Mouse (Mus musculus) forebrain, embryonic 16.5 days (tissue): ENCODE results near the gene Nfxl1. TPM values are rescaled to one million over a fixed set of nuclear protein-coding genes. Genes with fewer than 3 reads are reported as not detected.
"Not testable (repeated sequence)": the region's sequence is repeated elsewhere in the genome, so short reads cannot be mapped to it uniquely, and the experiment has no call there.

Source experiments
- ATAC-seq: fragments of 200-750 bp; cut with Nextera tagmentation; 2 replicates; pipeline ENCODE4 v1.8.0; 2017; ENCODE audit warnings: mild to moderate bottlenecking, moderate library complexity
- H3K27ac ChIP-seq: fragments of 300-500 bp; sonication (generic); 2 replicates; pipeline ENCODE4 v1.5.1; 2014; ENCODE audit warnings: low read length, control low read depth
- H3K27me3 ChIP-seq: fragments of 300-500 bp; sonication (generic); replicated peaks from 2 replicates; pipeline ENCODE4 v1.6.1; 2014; ENCODE audit warnings: low read length; ENCODE audit not compliant: control insufficient read depth, insufficient read depth
- H3K36me3 ChIP-seq: fragments of 300-500 bp; sonication (generic); 2 replicates; pipeline ENCODE4 v1.6.1; 2014; ENCODE audit not compliant: control insufficient read depth, insufficient read depth
- H3K4me1 ChIP-seq: fragments of 300-500 bp; sonication (generic); replicated peaks from 2 replicates; pipeline ENCODE4 v1.6.1; 2014; ENCODE audit warnings: low read length; ENCODE audit not compliant: control insufficient read depth, insufficient read depth
- H3K4me2 ChIP-seq: fragments of 300-500 bp; sonication (generic); 2 replicates; pipeline ENCODE4 v1.6.1; 2014; ENCODE audit warnings: mild to moderate bottlenecking, low read length, control low read depth
- H3K4me3 ChIP-seq: fragments of 300-500 bp; sonication (generic); replicated peaks from 2 replicates; pipeline ENCODE4 v1.5.1; 2014; ENCODE audit warnings: mild to moderate bottlenecking, low read length, control low read depth
- H3K9ac ChIP-seq: fragments of 300-500 bp; sonication (generic); replicated peaks from 2 replicates; pipeline ENCODE4 v1.6.1; 2014; ENCODE audit warnings: low read depth, low read length, control low read depth
- H3K9me3 ChIP-seq: fragments of 300-500 bp; sonication (generic); 2 replicates; pipeline ENCODE4 v1.6.1; 2016; ENCODE audit warnings: low read length; ENCODE audit not compliant: control insufficient read depth
- WGBS: fragments of 180-500 bp; shearing (Covaris S2); extraction: QIAGEN DNeasy Blood & Tissue Kit; methylation state at CpG from one replicate; pipeline ENCODE4 v1.1.7; 2014; 5-methylcytosine and 5-hydroxymethylcytosine counted together
- polyA plus RNA-seq: library from polyadenylated mRNA; unstranded; fragments of >200 nt; fragmentation: Nextera tagmentation; extraction: Ambion mirVana; gene quantifications from 2 replicates; pipeline ENCODE4 v1.2.1, GENCODE M21; 2015

The Nfxl1 gene
- polyA plus RNA-seq = 14.5 and 15.4 TPM in 2 replicates

GRCm38 (mm10) chr5:72559544-72560049 lies at the start of gene Nfxl1:
Gene Nfxl1 (minus strand): TSS chr5:72559684.
- Histone ChIP-seq H3K27ac (peak within 1 kb of the TSS; percentile 58), H3K4me3 (peak within 1 kb of the TSS; percentile 62), H3K9me3 (no peaks in the 10 kb centered on the region), H3K4me2 (peak within 1 kb of the TSS; percentile 85), H3K9ac (peak within 1 kb of the TSS; percentile 88), H3K4me1 (peaks cover 8% of the 10 kb centered on the region), H3K27me3 (no peaks in the 10 kb centered on the region), H3K36me3 (peaks cover 3% of the 10 kb centered on the region; the same call in 1 of the 2 replicates)
- peak; percentile 97 for ATAC-seq
- WGBS = under 1% methylated on average over 41 of the region's 42 CpGs

- no peak for ATAC-seq
- Histone ChIP-seq H3K9ac (no peak overlapping the region), H3K9me3 (no peaks in the 10 kb centered on the region), H3K4me1 (no peaks in the 10 kb centered on the region), H3K4me3 (no peak overlapping the region), H3K36me3 (no peaks in the 10 kb centered on the region), H3K27ac (no peak overlapping the region), H3K4me2 (no peak overlapping the region), H3K27me3 (no peaks in the 10 kb centered on the region)
- WGBS = 89% methylated on average over 4 of the region's 4 CpGs
Measured at GRCm38 (mm10) chr5:72603138-72603537, 43.7 kb upstream of the Nfxl1 start.

GRCm38 (mm10) chr5:72601006-72601405 lies 41.5 kb upstream of the Nfxl1 start:
- no peak for ATAC-seq
- WGBS = 9% methylated on average over 5 of the region's 5 CpGs
- no peak overlapping the region for H3K27ac ChIP-seq
- H3K36me3 ChIP-seq = no peaks in the 10 kb centered on the region
- no peaks in the 10 kb centered on the region for H3K9me3 ChIP-seq
- no peak overlapping the region for H3K4me3 ChIP-seq
- no peaks in the 10 kb centered on the region for H3K27me3 ChIP-seq
- no peak overlapping the region for H3K9ac ChIP-seq
- H3K4me1 ChIP-seq = no peaks in the 10 kb centered on the region
- no peak overlapping the region for H3K4me2 ChIP-seq

GRCm38 (mm10) chr5:72587192-72587681 lies 27.8 kb upstream of the Nfxl1 start, which contains the start of gene Gm5868:
Gene Gm5868 (minus strand): TSS chr5:72587551.
- peak; percentile 82 for ATAC-seq
- Histone ChIP-seq H3K27me3 (no peaks in the 10 kb centered on the region), H3K9ac (peak within 1 kb of the TSS; percentile 52), H3K36me3 (no peaks in the 10 kb centered on the region), H3K4me3 (peak within 1 kb of the TSS; percentile 40), H3K4me2 (peak within 1 kb of the TSS; percentile 65), H3K27ac (no peak within 1 kb of the TSS), H3K4me1 (0 out of 2 replicates have a peak, but pooled peaks cover 5% of the 10 kb centered on the region), H3K9me3 (no peaks in the 10 kb centered on the region)
- WGBS = 2% methylated on average over 29 of the region's 38 CpGs

- H3K27me3 ChIP-seq, H3K4me1 ChIP-seq, H3K9me3 ChIP-seq, H3K27ac ChIP-seq, H3K9ac ChIP-seq, H3K36me3 ChIP-seq: not testable (repeated sequence)
- WGBS = 44% methylated on average over 25 of the region's 25 CpGs
- Histone ChIP-seq H3K4me2 (peak overlapping the region; percentile 65), H3K4me3 (peak overlapping the region; percentile 40)
- peak; percentile 52 for ATAC-seq
Measured at GRCm38 (mm10) chr5:72586667-72587191, 27.2 kb upstream of the Nfxl1 start.

GRCm38 (mm10) chr5:72586122-72586521 lies 26.6 kb upstream of the Nfxl1 start:
- not testable (repeated sequence) for H3K4me3 ChIP-seq, H3K4me2 ChIP-seq, H3K4me1 ChIP-seq, H3K9ac ChIP-seq, H3K9me3 ChIP-seq, H3K27ac ChIP-seq, ATAC-seq, H3K27me3 ChIP-seq, H3K36me3 ChIP-seq
- 47% methylated on average over 7 of the region's 7 CpGs for WGBS

- 7% methylated on average over 19 of the region's 21 CpGs for WGBS
- Histone ChIP-seq H3K4me2 (peak within 1 kb of the TSS; percentile 68), H3K4me3 (peak within 1 kb of the TSS; percentile 46), H3K9ac (peak within 1 kb of the TSS; percentile 57)
- not testable (repeated sequence) for H3K9me3 ChIP-seq, H3K27me3 ChIP-seq, H3K4me1 ChIP-seq, H3K27ac ChIP-seq, H3K36me3 ChIP-seq
- peak; percentile 60; the same call in 1 of the 2 replicates for ATAC-seq
Measured at GRCm38 (mm10) chr5:72580970-72581332, 21.5 kb upstream of the Nfxl1 start, which contains the start of gene Zar1. Gene Zar1 (minus strand): TSS chr5:72581254.

- not testable (repeated sequence) for H3K4me1 ChIP-seq, H3K36me3 ChIP-seq, H3K27me3 ChIP-seq, H3K9me3 ChIP-seq, H3K27ac ChIP-seq
- ATAC-seq = peak; percentile 87
- H3K4me3 ChIP-seq = peak overlapping the region; percentile 46
- WGBS = 5% methylated on average over 52 of the region's 73 CpGs
- H3K9ac ChIP-seq = peak overlapping the region; percentile 57
- peak overlapping the region; percentile 68 for H3K4me2 ChIP-seq
Measured at GRCm38 (mm10) chr5:72580088-72580969, 20.8 kb upstream of the Nfxl1 start.

- H3K9me3 ChIP-seq, H3K4me2 ChIP-seq, H3K4me1 ChIP-seq, H3K36me3 ChIP-seq, H3K4me3 ChIP-seq, H3K9ac ChIP-seq, ATAC-seq, H3K27me3 ChIP-seq, H3K27ac ChIP-seq: not testable (repeated sequence)
- WGBS = 48% methylated on average over 10 of the region's 10 CpGs
Measured at GRCm38 (mm10) chr5:72579599-72579998, 20.1 kb upstream of the Nfxl1 start.
